Mouse (Mus musculus): ENCODE data around the gene Spred2. TPM values are rescaled to one million over a fixed set of nuclear protein-coding genes. Genes with fewer than 3 reads are reported as not detected.

Gene Spred2
- polyA plus RNA-seq, 1 experiment from 2014 or later: 5.6 TPM

- H3K27me3 ChIP-seq: peaks cover 16% of the 10 kb centered on the region
- no peak overlapping the region for H3K27ac ChIP-seq (replicated peaks)
- no peaks in the 10 kb centered on the region for H3K36me3 ChIP-seq
- no peak overlapping the region for H3K4me3 ChIP-seq
- H3K9me3 ChIP-seq: no peaks in the 10 kb centered on the region
- no peak overlapping the region for H3K4me2 ChIP-seq (replicated peaks)
- H3K4me1 ChIP-seq: peaks cover 13% of the 10 kb centered on the region
- no peak overlapping the region for H3K9ac ChIP-seq (replicated peaks)
- ATAC-seq (ENCODE audit: low FRiP score, low read depth): no peak
- 91% methylated on average over 4 of the region's 4 CpGs for whole genome bisulfite sequencing
Observed at GRCm38 (mm10) chr11:19913761-19914160, 10.4 kb upstream of the Spred2 start.

DNA sequence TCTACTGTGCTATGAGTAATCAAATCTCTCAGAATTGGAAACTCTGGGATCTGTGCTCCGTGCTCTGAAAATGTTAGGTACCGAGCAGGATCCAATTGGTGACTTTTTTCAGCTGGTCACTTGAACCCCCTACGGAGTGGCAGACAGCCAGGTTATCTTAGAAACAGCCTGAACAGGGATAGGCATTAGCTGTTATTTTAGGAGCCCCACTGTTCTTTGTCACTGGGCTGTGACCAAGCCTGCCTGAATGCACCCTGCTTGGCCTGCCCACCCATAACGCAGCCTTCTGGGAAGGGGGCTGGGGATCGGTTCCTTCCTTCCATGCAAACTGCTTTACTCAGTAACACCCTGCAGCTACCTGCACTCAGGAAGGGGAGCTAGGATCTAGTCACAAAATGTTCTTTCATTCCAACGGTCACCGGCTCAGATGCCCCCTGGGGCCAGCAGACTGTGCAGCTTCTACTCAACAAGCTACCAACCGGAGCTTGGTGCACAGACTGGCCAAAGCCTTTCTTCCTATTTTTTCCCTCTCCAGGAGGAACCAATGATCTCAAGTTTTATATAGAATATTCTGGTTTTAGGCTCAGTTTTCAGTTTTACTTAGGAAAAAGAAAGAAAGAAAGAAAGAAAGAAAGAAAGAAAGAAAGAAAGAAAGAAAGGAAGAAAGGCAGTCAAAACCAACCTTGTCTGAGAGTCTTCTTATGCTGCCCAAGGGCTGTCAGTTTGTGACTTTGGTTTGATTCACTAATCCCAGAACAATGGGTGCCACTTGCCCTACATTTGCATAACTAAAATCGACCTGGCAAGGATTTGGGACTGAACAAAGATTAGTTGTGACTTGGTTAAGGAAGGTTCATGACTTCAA is 6.6 kb upstream of the Spred2 start:
- 0 out of 2 replicates have a peak overlapping the region, but pooled peaks have one; percentile 30 for H3K27ac ChIP-seq (replicated peaks)

GRCm38 (mm10) chr11:19918246-19918540 is 6.0 kb upstream of the Spred2 start:
- Histone ChIP-seq H3K4me2 (replicated peaks) (0 out of 2 replicates have a peak overlapping the region, but pooled peaks have one; percentile 71), H3K27ac (replicated peaks) (no peak overlapping the region), H3K4me1 (peaks cover 28% of the 10 kb centered on the region), H3K4me3 (no peak overlapping the region), H3K9ac (replicated peaks) (no peak overlapping the region), H3K36me3 (no peaks in the 10 kb centered on the region), H3K27me3 (peaks cover 28% of the 10 kb centered on the region), H3K9me3 (no peaks in the 10 kb centered on the region)
- WGBS: 10% methylated on average over 2 of the region's 2 CpGs
- ATAC-seq (ENCODE audit: low FRiP score, low read depth): no peak

More for the DNA sequence above, 6.6 kb upstream of the Spred2 start:
- Histone ChIP-seq H3K9ac (replicated peaks) (no peak overlapping the region), H3K4me3 (no peak overlapping the region; the same call in 1 of the 2 replicates), H3K4me1 (peaks cover 28% of the 10 kb centered on the region), H3K9me3 (no peaks in the 10 kb centered on the region), H3K27me3 (peaks cover 28% of the 10 kb centered on the region), H3K4me2 (replicated peaks) (no peak overlapping the region), H3K36me3 (no peaks in the 10 kb centered on the region)
- WGBS: 8% methylated on average over 9 of the region's 9 CpGs
- no peak for ATAC-seq (ENCODE audit: low FRiP score, low read depth)

DNA sequence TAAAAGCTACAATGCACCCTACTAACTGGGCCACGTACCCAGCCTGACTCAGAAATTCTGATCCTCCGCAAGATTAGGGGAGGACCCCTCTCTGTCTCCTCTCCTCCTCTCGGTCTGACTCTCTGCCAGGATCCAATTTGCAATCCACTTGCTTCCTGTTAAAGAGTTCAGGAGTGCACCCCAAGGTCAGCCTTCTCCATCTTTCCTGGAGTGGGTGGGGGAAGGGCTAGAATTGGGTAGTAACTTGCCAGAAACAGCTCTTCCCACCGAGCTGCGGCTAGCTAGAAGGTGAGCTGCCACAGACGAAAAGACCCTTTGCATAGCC is 4.8 kb upstream of the Spred2 start:
- peak overlapping the region; percentile 63 for H3K4me3 ChIP-seq
- peak overlapping the region; percentile 71 for H3K4me2 ChIP-seq (replicated peaks)
- peaks cover 28% of the 10 kb centered on the region for H3K27me3 ChIP-seq
- peak overlapping the region; percentile 61 for H3K9ac ChIP-seq (replicated peaks)
- H3K36me3 ChIP-seq: no peaks in the 10 kb centered on the region
- H3K27ac ChIP-seq (replicated peaks): peak overlapping the region; percentile 74
- no peaks in the 10 kb centered on the region for H3K9me3 ChIP-seq
- ATAC-seq (ENCODE audit: low FRiP score, low read depth): no peak
- peaks cover 32% of the 10 kb centered on the region for H3K4me1 ChIP-seq
- 0% methylated on average over 6 of the region's 6 CpGs for WGBS

GRCm38 (mm10) chr11:19919785-19920671 is 4.1 kb upstream of the Spred2 start:
- peak overlapping the region; percentile 61 for H3K9ac ChIP-seq (replicated peaks)
- 0% methylated on average over 70 of the region's 70 CpGs for WGBS
- peak overlapping the region; percentile 71 for H3K4me2 ChIP-seq (replicated peaks)
- no peaks in the 10 kb centered on the region for H3K36me3 ChIP-seq
- H3K27ac ChIP-seq (replicated peaks): peak overlapping the region; percentile 74
- ATAC-seq (ENCODE audit: low FRiP score, low read depth): peak; percentile 71
- H3K4me1 ChIP-seq: peaks cover 32% of the 10 kb centered on the region
- peak overlapping the region; percentile 63 for H3K4me3 ChIP-seq
- H3K9me3 ChIP-seq: no peaks in the 10 kb centered on the region
- H3K27me3 ChIP-seq: peaks cover 28% of the 10 kb centered on the region

- no peak overlapping the region for H3K27ac ChIP-seq (replicated peaks)
- H3K4me1 ChIP-seq: peaks cover 41% of the 10 kb centered on the region
- 91% methylated on average over 1 of the region's 1 CpGs for WGBS
- no peak for ATAC-seq (ENCODE audit: low FRiP score, low read depth)
- H3K9me3 ChIP-seq: no peaks in the 10 kb centered on the region
- no peaks in the 10 kb centered on the region for H3K36me3 ChIP-seq
- no peak overlapping the region for H3K4me3 ChIP-seq
- peaks cover 27% of the 10 kb centered on the region for H3K27me3 ChIP-seq
- H3K9ac ChIP-seq (replicated peaks): no peak overlapping the region
- no peak overlapping the region for H3K4me2 ChIP-seq (replicated peaks)
Observed at GRCm38 (mm10) chr11:19921723-19922122, 2.5 kb upstream of the Spred2 start.

DNA sequence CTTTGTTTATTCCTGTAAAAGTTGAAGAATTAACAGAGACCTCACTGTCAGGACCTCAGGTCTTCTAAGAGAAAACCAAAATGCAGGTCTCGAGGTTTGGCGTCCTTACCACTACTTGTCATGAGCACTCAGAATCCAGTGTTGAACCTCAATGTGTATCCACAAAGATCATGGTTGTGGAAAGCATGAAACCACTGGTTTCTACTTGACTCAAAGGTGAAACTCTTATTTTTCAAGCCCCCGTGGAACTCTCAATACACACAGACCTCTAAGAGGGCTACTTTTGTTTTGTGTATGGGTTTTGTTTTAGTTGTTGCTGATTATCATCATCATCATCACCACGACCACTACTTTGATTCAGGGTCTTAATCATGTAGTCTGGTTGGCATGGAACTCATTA is 2.0 kb upstream of the Spred2 start:
- Histone ChIP-seq H3K4me3 (no peak overlapping the region), H3K4me1 (peaks cover 44% of the 10 kb centered on the region)
- no peak for ATAC-seq (ENCODE audit: low FRiP score, low read depth)

GRCm38 (mm10) chr11:19924757-19925148 is 578 bp downstream of the Spred2 start:
- peak overlapping the region; percentile 84 for H3K9ac ChIP-seq (replicated peaks)
- peak overlapping the region; percentile 91 for H3K27ac ChIP-seq (replicated peaks)
- H3K4me2 ChIP-seq (replicated peaks): peak overlapping the region; percentile 74
- peaks cover 24% of the 10 kb centered on the region for H3K4me1 ChIP-seq
- H3K27me3 ChIP-seq: peaks cover 5% of the 10 kb centered on the region; the same call in 1 of the 2 replicates
- H3K9me3 ChIP-seq: no peaks in the 10 kb centered on the region
- ATAC-seq (ENCODE audit: low FRiP score, low read depth): peak; percentile 0; the same call in 1 of the 2 replicates
- no peaks in the 10 kb centered on the region for H3K36me3 ChIP-seq
- peak overlapping the region; percentile 86 for H3K4me3 ChIP-seq
- under 1% methylated on average over 29 of the region's 29 CpGs for WGBS

More for the DNA sequence above, 2.0 kb upstream of the Spred2 start:
- Histone ChIP-seq H3K9ac (replicated peaks) (no peak overlapping the region), H3K27ac (replicated peaks) (no peak overlapping the region), H3K36me3 (no peaks in the 10 kb centered on the region), H3K27me3 (peaks cover 22% of the 10 kb centered on the region), H3K4me2 (replicated peaks) (no peak overlapping the region), H3K9me3 (no peaks in the 10 kb centered on the region)
- 93% methylated on average over 4 of the region's 4 CpGs for WGBS

- H3K4me3 ChIP-seq: peak overlapping the region; percentile 86
- H3K36me3 ChIP-seq: no peaks in the 10 kb centered on the region
- peak overlapping the region; percentile 74 for H3K4me2 ChIP-seq (replicated peaks)
- H3K9ac ChIP-seq (replicated peaks): peak overlapping the region; percentile 84
- peaks cover 24% of the 10 kb centered on the region for H3K4me1 ChIP-seq
- H3K9me3 ChIP-seq: no peaks in the 10 kb centered on the region
- under 1% methylated on average over 75 of the region's 75 CpGs for WGBS
- ATAC-seq (ENCODE audit: low FRiP score, low read depth): peak; percentile 78
- H3K27ac ChIP-seq (replicated peaks): peak overlapping the region; percentile 91
- H3K27me3 ChIP-seq: peaks cover 5% of the 10 kb centered on the region; the same call in 1 of the 2 replicates
Observed at GRCm38 (mm10) chr11:19925149-19925975, 1.2 kb downstream of the Spred2 start.

DNA sequence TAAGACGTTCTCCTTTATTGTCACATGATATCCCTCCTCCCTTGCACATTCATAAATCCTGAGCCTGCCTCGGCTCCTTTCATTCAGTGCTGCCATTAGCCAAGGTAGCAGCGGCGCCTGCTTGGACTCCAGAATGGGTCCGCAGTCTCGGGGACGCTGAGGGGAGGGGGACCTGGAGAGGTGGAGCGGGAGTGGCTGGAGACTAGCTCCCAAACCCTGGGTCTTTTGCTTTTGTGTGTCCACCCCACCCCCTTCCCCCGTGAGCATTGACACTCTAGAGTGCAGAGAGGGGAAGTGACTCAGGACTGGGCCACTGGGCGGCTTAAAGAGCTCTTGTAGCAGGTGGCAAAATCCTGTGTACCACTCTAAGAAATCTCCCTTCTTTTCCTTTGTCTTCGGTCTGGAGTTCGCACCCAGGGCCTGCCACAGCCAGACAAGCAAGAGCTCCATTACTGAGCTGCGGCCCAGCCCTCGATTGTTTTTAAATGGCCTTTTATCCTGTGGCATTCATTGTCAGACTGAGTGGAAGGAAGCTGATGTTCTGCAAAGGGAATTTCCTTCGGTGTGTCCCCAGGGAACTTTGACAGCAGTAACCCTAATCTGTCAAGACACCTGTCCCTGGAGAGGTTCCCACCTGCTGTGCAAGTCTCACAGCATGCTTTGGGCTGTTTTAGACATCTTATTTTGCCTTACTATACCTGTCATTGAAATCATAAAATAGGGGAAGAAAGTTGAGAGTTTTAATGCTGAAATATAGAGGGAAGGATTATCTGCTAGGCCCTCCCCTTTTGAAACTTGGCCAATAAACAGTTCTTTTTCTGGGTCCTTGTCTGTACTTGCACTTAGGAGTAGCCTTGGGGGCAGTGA is 2.0 kb downstream of the Spred2 start:
- Histone ChIP-seq H3K36me3 (no peaks in the 10 kb centered on the region), H3K9me3 (no peaks in the 10 kb centered on the region), H3K9ac (replicated peaks) (peak overlapping the region; percentile 84), H3K27me3 (peaks cover 5% of the 10 kb centered on the region; the same call in 1 of the 2 replicates), H3K4me3 (peak overlapping the region; percentile 86), H3K4me2 (replicated peaks) (peak overlapping the region; percentile 74), H3K27ac (replicated peaks) (peak overlapping the region; percentile 91), H3K4me1 (peaks cover 19% of the 10 kb centered on the region)
- WGBS: 4% methylated on average over 15 of the region's 15 CpGs
- peak; percentile 67 for ATAC-seq (ENCODE audit: low FRiP score, low read depth)

- H3K4me2 ChIP-seq (replicated peaks): peak overlapping the region; percentile 74
- no peak overlapping the region for H3K27ac ChIP-seq (replicated peaks)
- 69% methylated on average over 2 of the region's 2 CpGs for WGBS
- H3K27me3 ChIP-seq: peaks cover 5% of the 10 kb centered on the region; the same call in 1 of the 2 replicates
- peaks cover 19% of the 10 kb centered on the region for H3K4me1 ChIP-seq
- H3K4me3 ChIP-seq: peak overlapping the region; percentile 86; the same call in 1 of the 2 replicates
- ATAC-seq (ENCODE audit: low FRiP score, low read depth): no peak
- no peaks in the 10 kb centered on the region for H3K36me3 ChIP-seq
- no peaks in the 10 kb centered on the region for H3K9me3 ChIP-seq
- no peak overlapping the region for H3K9ac ChIP-seq (replicated peaks)
Observed at GRCm38 (mm10) chr11:19926843-19927120, 2.6 kb downstream of the Spred2 start.

Data from midbrain, embryonic 12.5 days (tissue).